Mouse (Mus musculus) heart, postnatal 0 days (tissue): ENCODE data around the gene Haus2.

ENCODE experiments used
- CTCF ChIP-seq: IDR thresholded peaks from 2 replicates; pipeline ENCODE4 v1.5.1; 2016; ENCODE audit warnings: antibody characterized with exemption, control low read depth, low read depth
- EP300 ChIP-seq: IDR thresholded peaks from 2 replicates; pipeline ENCODE4 v1.6.1; 2016; ENCODE audit warnings: antibody characterized with exemption, low read depth

DNA sequence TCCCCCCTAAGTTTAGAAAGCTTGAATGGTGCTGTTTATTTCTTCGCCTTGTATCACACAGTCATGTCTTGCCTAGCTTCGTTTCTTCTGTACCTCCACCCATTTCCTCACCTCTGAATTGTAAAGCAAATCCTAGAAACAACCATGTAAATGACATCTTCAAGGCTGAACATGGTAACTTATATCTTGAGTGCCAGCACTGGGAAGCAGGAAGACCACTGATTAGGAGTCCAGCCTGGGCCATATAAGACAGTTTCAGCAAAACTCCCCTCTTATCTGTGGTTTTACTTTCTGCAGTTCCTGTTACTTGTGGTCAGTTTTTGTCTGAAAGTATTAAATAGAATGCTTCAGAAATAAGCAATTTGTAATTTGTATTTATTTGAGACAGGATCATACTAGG, 33.2 kb upstream of the Haus2 start:
- TF ChIP-seq CTCF (no peak), EP300 (no peak)
